Mouse (Mus musculus) layer of hippocampus, adult 11-12 months (tissue): ENCODE measurements at regions not wholly inside any gene's neighbourhood (a gene's known extent, or its start where the extent isn't known, plus 50 kb on each side); places are given as distances from the start of the nearest gene placed in this dataset.
"Not testable (repeated sequence)": the region's sequence is repeated elsewhere in the genome, so short reads cannot be mapped to it uniquely, and the experiment has no call there.

ENCODE experiments used
- DNase-seq: peaks from one replicate; pipeline ENCODE4 v3.0.0; 2022; ENCODE audit warnings: low spot score

GRCm38 (mm10) chr13:60471602-60472001 is 130.1 kb upstream of the Dapk1 start:
- no peak for DNase-seq

- no peak for DNase-seq
These were observed 125.4 kb upstream of the Dapk1 start for GRCm38 (mm10) chr13:60476366-60476765.

DNA sequence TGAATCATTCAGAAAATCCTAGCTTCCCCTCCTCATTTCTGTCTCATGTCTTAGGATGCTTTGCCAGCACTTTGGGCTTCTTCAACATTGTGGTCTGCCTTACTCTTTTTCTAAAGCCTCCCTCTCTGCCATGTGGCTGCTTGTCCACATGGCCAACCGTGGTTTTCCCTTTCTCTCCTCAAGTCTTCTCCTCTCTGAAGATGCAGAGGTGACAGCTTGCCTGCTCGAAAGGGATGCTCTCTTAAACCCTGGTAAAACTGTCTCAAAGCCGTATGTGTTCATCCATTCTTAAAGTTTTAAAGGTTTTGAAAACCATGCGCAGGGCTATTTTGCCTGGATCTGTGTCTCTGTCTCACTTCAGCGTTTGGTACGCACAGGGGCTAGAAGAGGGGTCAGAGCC is 123.4 kb upstream of the Dapk1 start:
- DNase-seq: no peak

GRCm38 (mm10) chr13:60479043-60479861 is 122.5 kb upstream of the Dapk1 start:
- DNase-seq: peak; percentile 73

DNA sequence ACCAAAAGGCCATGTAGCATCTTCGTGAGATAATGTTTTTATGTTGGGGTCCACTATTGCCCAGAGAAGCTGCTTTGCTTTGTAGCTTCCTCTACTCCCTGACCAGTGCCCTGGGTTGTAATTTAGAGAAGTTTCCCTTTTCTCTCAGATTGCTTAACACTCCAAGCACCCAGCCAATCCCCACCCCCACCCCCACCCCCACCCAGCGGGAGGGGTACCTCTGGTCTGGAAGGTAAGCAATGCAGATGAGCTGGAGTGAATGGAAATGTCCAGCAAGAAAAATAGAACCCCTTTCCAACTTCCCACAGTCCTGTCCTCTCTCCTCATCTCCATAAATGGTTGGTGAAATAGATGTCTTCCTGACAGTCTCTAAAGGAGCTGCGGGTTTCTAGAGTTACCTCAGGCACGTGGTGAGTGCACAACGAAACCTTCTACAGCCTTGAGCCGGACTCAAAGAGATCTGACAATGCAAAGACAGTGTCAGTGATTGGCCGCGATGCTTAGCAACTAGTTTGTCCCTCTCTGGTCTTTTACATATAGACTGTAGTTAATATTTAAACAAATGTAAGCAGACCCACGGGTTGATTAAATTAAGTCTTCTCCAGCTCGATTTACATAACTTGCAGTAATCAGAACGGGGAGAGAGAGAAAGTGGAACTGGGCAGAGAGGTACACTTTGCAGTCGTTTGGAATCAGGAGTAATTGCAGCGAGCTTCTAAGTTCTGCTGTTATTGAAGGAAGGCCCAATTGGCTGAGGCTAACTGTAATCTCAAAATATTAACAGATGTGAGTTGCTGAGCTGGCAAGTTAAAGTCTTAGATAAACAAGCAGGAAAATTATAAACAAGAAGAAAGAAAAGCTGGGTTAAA is 121.7 kb upstream of the Dapk1 start:
- no peak for DNase-seq

GRCm38 (mm10) chr13:60480731-60481431 is 120.9 kb upstream of the Dapk1 start:
- DNase-seq: no peak

GRCm38 (mm10) chr13:60481451-60481850 is 120.3 kb upstream of the Dapk1 start:
- not testable (repeated sequence) for DNase-seq

- DNase-seq: no peak
These were observed 119.8 kb upstream of the Dapk1 start for GRCm38 (mm10) chr13:60481946-60482345.

GRCm38 (mm10) chr13:60486105-60486504 is 115.6 kb upstream of the Dapk1 start:
- DNase-seq: no peak

DNA sequence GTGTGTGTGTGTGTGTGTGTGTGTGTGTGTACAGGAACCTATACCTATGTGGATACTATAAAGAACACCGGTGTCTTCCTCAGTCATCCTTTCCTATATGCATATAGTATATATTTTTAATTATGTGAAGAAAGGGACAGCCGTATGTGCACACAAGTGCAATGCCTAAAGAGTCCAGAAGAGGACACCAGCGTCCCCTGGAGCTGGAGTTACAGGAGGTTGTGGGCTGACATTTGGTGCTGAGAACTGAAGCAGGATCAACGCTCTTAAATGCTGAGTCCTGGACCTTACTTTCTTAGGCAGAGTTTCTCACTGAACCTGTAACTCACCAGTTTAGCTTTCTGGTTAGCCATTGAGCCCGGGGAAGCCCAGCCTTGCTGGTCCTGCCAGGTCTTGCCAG is 114.9 kb upstream of the Dapk1 start:
- DNase-seq: no peak

DNA sequence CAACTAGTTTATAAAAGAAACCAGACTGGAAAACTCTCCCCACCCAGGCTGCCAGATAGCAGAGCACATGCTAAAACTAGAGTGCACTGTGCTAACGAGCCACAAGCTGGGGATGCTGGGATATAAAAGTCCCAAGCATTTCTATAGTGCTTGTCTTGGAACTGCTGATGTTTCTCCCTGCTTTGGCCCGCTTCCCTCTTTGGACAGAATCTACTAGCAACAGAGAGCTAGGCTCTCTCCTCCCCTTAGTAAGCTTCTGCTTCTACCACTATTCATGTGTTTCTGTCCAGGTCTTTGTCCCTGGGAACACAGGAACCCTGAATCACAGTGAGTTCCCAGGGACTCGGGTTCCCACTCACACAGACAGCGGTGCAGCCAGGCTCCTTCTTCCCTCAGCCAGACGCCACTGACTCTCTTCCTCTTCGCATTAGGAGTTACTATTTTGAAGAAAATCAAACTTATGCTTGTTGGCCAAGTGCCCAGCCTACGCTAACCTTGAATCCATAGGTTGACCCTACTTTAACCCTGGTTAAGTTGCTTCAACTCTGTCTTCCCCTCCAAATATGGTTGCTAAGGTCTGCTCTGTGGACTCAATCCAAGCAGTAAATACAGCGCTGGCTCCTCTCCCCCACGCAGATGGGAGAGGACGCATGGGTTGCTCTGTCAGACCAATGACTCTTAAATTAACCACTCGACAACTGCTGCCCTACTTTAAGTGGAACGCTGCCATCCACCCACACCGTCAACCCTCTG is 113.4 kb upstream of the Dapk1 start:
- DNase-seq: peak; percentile 28

DNA sequence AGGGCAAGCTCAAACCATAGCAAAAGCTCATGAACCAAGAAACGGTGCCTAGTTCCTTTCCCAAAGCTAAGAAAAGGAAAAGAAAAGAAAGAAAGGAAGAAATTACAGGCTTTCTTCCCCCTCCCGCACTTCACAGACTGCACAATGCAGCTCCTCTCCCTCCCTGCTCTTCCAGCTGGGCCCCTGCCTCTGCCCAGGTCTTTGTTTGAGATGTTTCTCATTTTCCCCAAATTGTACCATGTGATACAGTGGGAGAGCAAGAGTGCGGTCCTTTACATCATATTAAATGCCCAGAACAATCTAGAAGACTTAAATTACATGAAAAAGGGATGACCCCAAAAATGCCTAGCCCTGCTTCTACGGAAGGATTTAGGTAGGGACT is 112.9 kb upstream of the Dapk1 start:
- no peak for DNase-seq

- no peak for DNase-seq
These were observed 109.7 kb upstream of the Dapk1 start for GRCm38 (mm10) chr13:60491948-60492464.

DNA sequence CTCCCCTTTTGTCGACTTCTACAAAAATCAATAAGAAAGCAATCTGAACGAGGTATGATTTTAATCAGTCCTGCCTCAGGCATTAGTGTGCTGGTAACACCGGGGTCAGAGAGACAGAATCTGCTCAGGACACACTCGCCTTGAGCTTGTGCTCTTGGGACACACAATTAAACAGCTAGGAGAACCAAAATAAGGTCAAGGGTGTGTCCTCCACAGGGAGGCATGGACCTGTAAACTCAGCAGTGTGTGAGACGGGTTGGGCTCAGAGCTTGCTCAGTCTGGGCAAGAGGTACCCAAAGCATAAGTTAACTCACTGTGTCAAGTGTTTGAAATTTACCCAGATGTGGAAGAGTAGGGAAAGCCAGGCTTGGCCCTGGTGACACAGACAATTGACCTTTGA is 107.9 kb upstream of the Dapk1 start:
- DNase-seq: no peak

DNA sequence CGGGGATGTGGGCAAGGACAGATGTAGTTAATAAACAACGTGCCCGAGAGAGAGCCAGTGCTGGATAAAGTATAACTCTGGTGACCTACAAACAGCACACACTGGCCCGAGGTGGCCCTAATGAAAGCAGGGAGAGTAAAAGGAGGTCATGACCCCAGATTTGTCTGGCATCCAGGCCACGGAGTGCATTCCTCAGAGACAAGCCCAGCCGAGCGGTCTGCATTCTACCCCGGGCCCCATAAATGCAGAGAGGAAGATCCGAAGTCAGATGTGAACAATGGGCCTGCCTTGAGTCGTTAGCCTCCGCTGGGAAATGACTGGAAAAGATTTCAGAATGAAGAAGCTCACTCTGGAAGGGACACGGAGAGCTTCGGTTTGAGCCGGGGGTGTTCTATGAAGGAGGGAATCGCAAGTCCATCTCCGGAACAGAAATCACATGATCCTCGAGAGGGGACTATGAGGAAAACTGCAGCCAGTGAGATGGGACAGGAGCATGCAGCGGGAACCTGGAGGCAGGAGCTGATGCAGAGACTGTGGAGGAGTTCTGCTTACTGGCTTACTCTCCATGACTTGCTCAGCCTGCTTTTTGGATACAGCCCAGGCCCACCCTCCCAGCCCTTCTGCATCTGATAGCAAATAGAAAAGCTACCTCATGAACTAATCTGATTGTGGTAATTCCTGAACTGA is 103.9 kb upstream of the Dapk1 start:
- DNase-seq: no peak

- DNase-seq: no peak
These were observed 97.6 kb upstream of the Dapk1 start for GRCm38 (mm10) chr13:60504196-60504595.

DNA sequence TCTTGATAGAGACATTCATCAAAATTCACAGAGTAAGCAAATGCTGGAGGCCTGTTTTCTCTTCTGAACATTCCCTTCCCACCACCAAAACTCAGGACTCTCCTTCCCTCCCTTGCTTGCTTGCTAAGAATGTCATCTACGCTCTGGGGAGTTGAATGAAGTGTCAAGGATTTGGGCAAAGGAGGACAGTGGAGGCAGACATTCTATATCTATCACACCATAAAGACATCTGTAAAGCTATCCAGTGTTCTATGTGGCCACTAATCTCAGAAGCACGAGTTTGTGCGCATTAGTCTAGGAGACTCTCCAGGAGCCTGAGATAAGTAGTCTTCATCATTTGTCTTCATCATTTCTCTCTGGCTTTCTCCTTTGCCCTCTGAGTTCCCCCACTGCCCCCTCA is 94.1 kb upstream of the Dapk1 start:
- no peak for DNase-seq

GRCm38 (mm10) chr13:60508054-60508453 is 93.7 kb upstream of the Dapk1 start:
- DNase-seq: no peak

- no peak for DNase-seq
These were observed 92.9 kb upstream of the Dapk1 start for GRCm38 (mm10) chr13:60508856-60509255.

- no peak for DNase-seq
These were observed 90.6 kb upstream of the Dapk1 start for GRCm38 (mm10) chr13:60511101-60511500.

DNA sequence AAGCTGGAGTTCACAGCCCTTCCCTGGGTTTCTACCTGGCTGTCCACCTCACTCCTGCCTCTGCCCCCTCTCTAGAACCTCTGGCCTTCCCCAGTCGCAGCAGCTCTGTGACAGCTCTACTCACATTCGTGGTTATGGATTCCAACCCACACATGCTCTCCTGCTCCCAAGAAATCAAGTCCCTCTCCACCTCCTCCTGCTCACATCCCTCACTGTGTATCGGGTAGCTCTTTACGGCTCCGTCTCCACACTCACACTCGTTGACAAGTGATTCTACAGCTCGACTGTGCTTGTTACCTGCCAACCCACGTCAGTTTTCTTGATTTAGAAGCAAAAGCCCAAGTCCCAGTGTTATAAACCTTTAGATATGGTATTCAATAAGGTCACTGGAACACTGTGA is 90.1 kb upstream of the Dapk1 start:
- no peak for DNase-seq
